Mouse (Mus musculus) C2C12 (cell line): ENCODE measurements at regions not wholly inside any gene's neighbourhood (a gene's known extent, or its start where the extent isn't known, plus 50 kb on each side); places are given as distances from the start of the nearest gene placed in this dataset.

Experiments
- CEBPB ChIP-seq: IDR thresholded peaks from one replicate; pipeline ENCODE4 v1.6.1; 2011; ENCODE audit warnings: low read depth, mild to moderate bottlenecking, control low read depth, moderate library complexity
- CTCF ChIP-seq: IDR thresholded peaks from one replicate; pipeline ENCODE4 v1.5.1; 2011; ENCODE audit not compliant: control insufficient read depth, insufficient read depth, insufficient read length
- USF1 ChIP-seq: IDR thresholded peaks from one replicate; pipeline ENCODE4 v1.6.1; 2011; ENCODE audit warnings: low read depth, mild to moderate bottlenecking, control low read depth, moderate library complexity

DNA sequence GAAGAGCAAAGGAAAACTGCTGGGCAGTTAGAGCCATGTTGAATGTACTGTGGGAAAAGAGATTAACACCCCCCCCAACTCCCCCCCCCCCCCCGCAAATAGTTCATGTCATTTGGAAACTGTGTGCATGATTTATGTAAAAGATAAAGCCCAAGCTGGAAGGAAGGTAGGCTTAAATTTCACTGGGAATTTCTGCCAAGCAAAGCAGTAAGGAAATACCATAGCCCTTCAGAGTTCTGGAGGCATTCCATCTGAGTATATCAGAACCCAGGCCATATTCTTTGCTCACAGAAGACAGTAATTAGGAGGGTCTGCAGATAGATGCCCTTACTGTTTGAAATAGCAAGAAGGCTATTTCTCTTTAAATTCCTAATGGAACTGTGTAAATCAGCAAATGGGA, 221.3 kb upstream of the Adamts5 start:
- TF ChIP-seq USF1 (no peak), CEBPB (no peak), CTCF (no peak)
